Mouse (Mus musculus): ENCODE results near the gene Fkrp. TPM values are rescaled to one million over a fixed set of nuclear protein-coding genes. Genes with fewer than 3 reads are reported as not detected.

Gene Fkrp
- polyA plus RNA-seq, 1 experiment = 21.9 TPM

GRCm38 (mm10) chr7:16845072-16845819 is 28.7 kb upstream of the Fkrp start:
- Histone ChIP-seq H3K27ac (ENCODE audit: insufficient read depth, low read depth, low read length) (no peak overlapping the region), H3K4me1 (ENCODE audit: control insufficient read depth, insufficient read depth, low read length) (peaks cover 25% of the 10 kb centered on the region), H3K4me3 (ENCODE audit: insufficient read depth, low read length) (no peak overlapping the region)
- TF ChIP-seq CTCF (IDR thresholded peaks at IDR 0.05; ENCODE audit: low read depth, low read length) (no peak), POLR2A (IDR thresholded peaks at IDR 0.05; ENCODE audit: borderline replicate concordance, low read depth, low read length) (no peak)

- peaks cover 25% of the 10 kb centered on the region for H3K4me1 ChIP-seq (ENCODE audit: control insufficient read depth, insufficient read depth, low read length)
- H3K27ac ChIP-seq (ENCODE audit: insufficient read depth, low read depth, low read length) = no peak overlapping the region
- TF ChIP-seq POLR2A (IDR thresholded peaks at IDR 0.05; ENCODE audit: borderline replicate concordance, low read depth, low read length) (no peak), CTCF (IDR thresholded peaks at IDR 0.05; ENCODE audit: low read depth, low read length) (no peak)
- no peak overlapping the region for H3K4me3 ChIP-seq (ENCODE audit: insufficient read depth, low read length)
Observed at GRCm38 (mm10) chr7:16844696-16845071, 28.2 kb upstream of the Fkrp start.

- no peak for TF ChIP-seq CTCF (IDR thresholded peaks at IDR 0.05; ENCODE audit: low read depth, low read length)
- TF ChIP-seq POLR2A (IDR thresholded peaks at IDR 0.05; ENCODE audit: borderline replicate concordance, low read depth, low read length) = no peak
- H3K4me3 ChIP-seq (ENCODE audit: insufficient read depth, low read length) = peak overlapping the region; percentile 85
- no peak overlapping the region for H3K27ac ChIP-seq (ENCODE audit: insufficient read depth, low read depth, low read length)
- peaks cover 25% of the 10 kb centered on the region for H3K4me1 ChIP-seq (ENCODE audit: control insufficient read depth, insufficient read depth, low read length)
Observed at GRCm38 (mm10) chr7:16843441-16844171, 27.1 kb upstream of the Fkrp start.

- H3K4me1 ChIP-seq (ENCODE audit: control insufficient read depth, insufficient read depth, low read length) = peaks cover 25% of the 10 kb centered on the region
- H3K4me3 ChIP-seq (ENCODE audit: insufficient read depth, low read length) = peak within 1 kb of the TSS; percentile 85
- TF ChIP-seq CTCF (IDR thresholded peaks at IDR 0.05; ENCODE audit: low read depth, low read length) (no peak), POLR2A (IDR thresholded peaks at IDR 0.05; ENCODE audit: borderline replicate concordance, low read depth, low read length) (no peak)
- H3K27ac ChIP-seq (ENCODE audit: insufficient read depth, low read depth, low read length) = peak within 1 kb of the TSS; percentile 19
Observed at GRCm38 (mm10) chr7:16842645-16843063, 26.1 kb upstream of the Fkrp start, which contains the start of gene Prkd2. TSS of gene Prkd2 (plus strand) at chr7:16842902.

GRCm38 (mm10) chr7:16841561-16842560 is 25.3 kb upstream of the Fkrp start:
- H3K4me3 ChIP-seq (ENCODE audit: insufficient read depth, low read length) = peak overlapping the region; percentile 85
- TF ChIP-seq CTCF (IDR thresholded peaks at IDR 0.05; ENCODE audit: low read depth, low read length) (no peak), POLR2A (IDR thresholded peaks at IDR 0.05; ENCODE audit: borderline replicate concordance, low read depth, low read length) (no peak)
- H3K27ac ChIP-seq (ENCODE audit: insufficient read depth, low read depth, low read length) = peak overlapping the region; percentile 19; the same call in 1 of the 2 replicates
- peaks cover 25% of the 10 kb centered on the region for H3K4me1 ChIP-seq (ENCODE audit: control insufficient read depth, insufficient read depth, low read length)

- H3K4me3 ChIP-seq (ENCODE audit: insufficient read depth, low read length) = no peak overlapping the region
Observed at GRCm38 (mm10) chr7:16841078-16841477, 24.5 kb upstream of the Fkrp start.

GRCm38 (mm10) chr7:16840109-16840491 is 23.6 kb upstream of the Fkrp start:
- Histone ChIP-seq H3K4me3 (ENCODE audit: insufficient read depth, low read length) (no peak overlapping the region), H3K27ac (ENCODE audit: insufficient read depth, low read depth, low read length) (no peak overlapping the region), H3K4me1 (ENCODE audit: control insufficient read depth, insufficient read depth, low read length) (peaks cover 25% of the 10 kb centered on the region)
- TF ChIP-seq POLR2A (IDR thresholded peaks at IDR 0.05; ENCODE audit: borderline replicate concordance, low read depth, low read length) = no peak
- no peak for TF ChIP-seq CTCF (IDR thresholded peaks at IDR 0.05; ENCODE audit: low read depth, low read length)

More at GRCm38 (mm10) chr7:16841078-16841477, 24.5 kb upstream of the Fkrp start:
- Histone ChIP-seq H3K27ac (ENCODE audit: insufficient read depth, low read depth, low read length) (0 out of 2 replicates have a peak overlapping the region, but pooled peaks have one; percentile 7), H3K4me1 (ENCODE audit: control insufficient read depth, insufficient read depth, low read length) (peaks cover 25% of the 10 kb centered on the region)
- TF ChIP-seq CTCF (IDR thresholded peaks at IDR 0.05; ENCODE audit: low read depth, low read length) (no peak), POLR2A (IDR thresholded peaks at IDR 0.05; ENCODE audit: borderline replicate concordance, low read depth, low read length) (no peak)

- H3K4me3 ChIP-seq (ENCODE audit: insufficient read depth, low read length) = no peak overlapping the region
- H3K4me1 ChIP-seq (ENCODE audit: control insufficient read depth, insufficient read depth, low read length) = peaks cover 21% of the 10 kb centered on the region
- H3K27ac ChIP-seq (ENCODE audit: insufficient read depth, low read depth, low read length) = no peak overlapping the region
- TF ChIP-seq POLR2A (IDR thresholded peaks at IDR 0.05; ENCODE audit: borderline replicate concordance, low read depth, low read length) = no peak
- no peak for TF ChIP-seq CTCF (IDR thresholded peaks at IDR 0.05; ENCODE audit: low read depth, low read length)
Observed at GRCm38 (mm10) chr7:16839427-16840108, 23.0 kb upstream of the Fkrp start.

Data from bone marrow macrophage, adult 2 months (primary cell).